Mouse (Mus musculus) limb, embryonic 11.5 days (tissue): Measurements from ENCODE around the gene Dmac1. TPM values are rescaled to one million over a fixed set of nuclear protein-coding genes. Genes with fewer than 3 reads are reported as not detected.

Source experiments
- ATAC-seq: fragments of 200-750 bp; cut with Nextera tagmentation; 2 replicates; pipeline ENCODE4 v1.8.0; 2017; ENCODE audit warnings: low read depth; ENCODE audit not compliant: insufficient number of reproducible peaks, low FRiP score, low TSS enrichment
- DNase-seq: peaks from one replicate; pipeline ENCODE4 v3.0.0-alpha.2; 2015; ENCODE audit warnings: low spot score
- H3K27ac ChIP-seq: fragments of 300-500 bp; sonication (generic); replicated peaks from 2 replicates; pipeline ENCODE4 v1.5.1; 2014; ENCODE audit warnings: low read depth, mild to moderate bottlenecking, low read length
- H3K27me3 ChIP-seq: fragments of 300-500 bp; sonication (generic); 2 replicates; pipeline ENCODE4 v1.6.1; 2014; ENCODE audit warnings: mild to moderate bottlenecking, low read length, mixed read lengths; ENCODE audit not compliant: control insufficient read depth, insufficient read depth
- H3K36me3 ChIP-seq: fragments of 300-500 bp; sonication (generic); 2 replicates; pipeline ENCODE4 v1.6.1; 2014; ENCODE audit warnings: mild to moderate bottlenecking, low read length, moderate library complexity, mixed read lengths; ENCODE audit not compliant: control insufficient read depth, insufficient read depth
- H3K4me1 ChIP-seq: fragments of 300-500 bp; sonication (generic); 2 replicates; pipeline ENCODE4 v1.6.1; 2014; ENCODE audit warnings: low read length, mixed read lengths; ENCODE audit not compliant: control insufficient read depth, insufficient read depth
- H3K4me2 ChIP-seq: fragments of 300-500 bp; sonication (generic); 2 replicates; pipeline ENCODE4 v1.6.1; 2014; ENCODE audit warnings: low read depth, mild to moderate bottlenecking, moderate library complexity; ENCODE audit not compliant: severe bottlenecking
- H3K4me3 ChIP-seq: fragments of 300-500 bp; sonication (generic); 2 replicates; pipeline ENCODE4 v1.5.1; 2014; ENCODE audit warnings: low read depth, low read length
- H3K9ac ChIP-seq: fragments of 300-500 bp; sonication (generic); 2 replicates; pipeline ENCODE4 v1.6.1; 2014; ENCODE audit warnings: mild to moderate bottlenecking, low read length
- H3K9me3 ChIP-seq: fragments of 300-500 bp; sonication (generic); 2 replicates; pipeline ENCODE4 v1.6.1; 2016; ENCODE audit warnings: low read length; ENCODE audit not compliant: control insufficient read depth
- WGBS: fragments of 180-500 bp; shearing (Covaris S2); extraction: QIAGEN DNeasy Blood & Tissue Kit; methylation state at CpG from one replicate; pipeline ENCODE4 v1.1.7; 2014; 5-methylcytosine and 5-hydroxymethylcytosine counted together
- polyA plus RNA-seq: library from polyadenylated mRNA; unstranded; fragments of >200 nt; fragmentation: Nextera tagmentation; extraction: Ambion mirVana; gene quantifications from 2 replicates; pipeline ENCODE4 v1.2.1, GENCODE M21; 2014

The Dmac1 gene
- polyA plus RNA-seq, 1 experiment from 2014 or later = 122 TPM

- no peaks in the 10 kb centered on the region for H3K4me1 ChIP-seq
- WGBS = 10% methylated on average over 30 of the region's 30 CpGs
- ATAC-seq = peak; percentile 79
- no peaks in the 10 kb centered on the region for H3K36me3 ChIP-seq
- no peak for DNase-seq
- no peaks in the 10 kb centered on the region for H3K27me3 ChIP-seq
- peak overlapping the region; percentile 74 for H3K9ac ChIP-seq
- H3K27ac ChIP-seq = no peak overlapping the region
- peak overlapping the region; percentile 65 for H3K4me3 ChIP-seq
- H3K9me3 ChIP-seq = no peaks in the 10 kb centered on the region
- peak overlapping the region; percentile 57 for H3K4me2 ChIP-seq
These were observed 473 bp downstream of the Dmac1 start for GRCm38 (mm10) chr4:75277467-75278196.

GRCm38 (mm10) chr4:75275737-75276136, 2.4 kb downstream of the Dmac1 start:
- H3K27me3 ChIP-seq = no peaks in the 10 kb centered on the region
- no peaks in the 10 kb centered on the region for H3K4me1 ChIP-seq
- H3K9me3 ChIP-seq = no peaks in the 10 kb centered on the region
- H3K4me3 ChIP-seq = no peak overlapping the region
- no peak overlapping the region for H3K27ac ChIP-seq
- no peak overlapping the region for H3K9ac ChIP-seq
- no peaks in the 10 kb centered on the region for H3K36me3 ChIP-seq
- ATAC-seq = no peak
- 90% methylated on average over 2 of the region's 2 CpGs for WGBS
- H3K4me2 ChIP-seq = no peak overlapping the region
- DNase-seq = no peak

- no peak for DNase-seq
- Histone ChIP-seq H3K4me1 (no peaks in the 10 kb centered on the region), H3K27me3 (no peaks in the 10 kb centered on the region), H3K36me3 (no peaks in the 10 kb centered on the region), H3K4me3 (no peak overlapping the region), H3K4me2 (no peak overlapping the region), H3K27ac (no peak overlapping the region), H3K9me3 (no peaks in the 10 kb centered on the region), H3K9ac (no peak overlapping the region)
- 72% methylated on average over 2 of the region's 2 CpGs for WGBS
- no peak for ATAC-seq
These were observed 10.2 kb downstream of the Dmac1 start for GRCm38 (mm10) chr4:75267866-75268265.

- Histone ChIP-seq H3K36me3 (no peaks in the 10 kb centered on the region), H3K9me3 (no peaks in the 10 kb centered on the region), H3K4me2 (no peak overlapping the region), H3K27ac (no peak overlapping the region), H3K27me3 (no peaks in the 10 kb centered on the region), H3K4me3 (no peak overlapping the region), H3K4me1 (no peaks in the 10 kb centered on the region), H3K9ac (no peak overlapping the region)
- DNase-seq (no peak), ATAC-seq (no peak)
- WGBS = 86% methylated on average over 6 of the region's 6 CpGs
These were observed 11.1 kb downstream of the Dmac1 start for GRCm38 (mm10) chr4:75266773-75267550.

- Histone ChIP-seq H3K27me3 (no peaks in the 10 kb centered on the region), H3K4me2 (no peak overlapping the region), H3K9me3 (no peaks in the 10 kb centered on the region), H3K27ac (no peak overlapping the region), H3K4me1 (no peaks in the 10 kb centered on the region), H3K36me3 (no peaks in the 10 kb centered on the region), H3K4me3 (no peak overlapping the region), H3K9ac (no peak overlapping the region)
- DNase-seq (no peak), ATAC-seq (no peak)
- WGBS = 86% methylated on average over 2 of the region's 2 CpGs
These were observed 13.9 kb downstream of the Dmac1 start for GRCm38 (mm10) chr4:75264219-75264618.

GRCm38 (mm10) chr4:75263556-75264129, 14.5 kb downstream of the Dmac1 start:
- Histone ChIP-seq H3K4me1 (no peaks in the 10 kb centered on the region), H3K4me2 (no peak overlapping the region), H3K4me3 (no peak overlapping the region), H3K27me3 (no peaks in the 10 kb centered on the region), H3K36me3 (no peaks in the 10 kb centered on the region), H3K27ac (no peak overlapping the region), H3K9ac (no peak overlapping the region), H3K9me3 (no peaks in the 10 kb centered on the region)
- ATAC-seq (no peak), DNase-seq (no peak)
- WGBS = 94% methylated on average over 3 of the region's 3 CpGs

GRCm38 (mm10) chr4:75262423-75262822, 15.7 kb downstream of the Dmac1 start:
- no peak overlapping the region for H3K4me2 ChIP-seq
- ATAC-seq (no peak), DNase-seq (no peak)
- no peaks in the 10 kb centered on the region for H3K4me1 ChIP-seq
- H3K4me3 ChIP-seq = no peak overlapping the region
- H3K27me3 ChIP-seq = no peaks in the 10 kb centered on the region
- H3K9ac ChIP-seq = no peak overlapping the region
- H3K9me3 ChIP-seq = no peaks in the 10 kb centered on the region
- H3K27ac ChIP-seq = no peak overlapping the region
- WGBS = 70% methylated on average over 7 of the region's 7 CpGs
- no peaks in the 10 kb centered on the region for H3K36me3 ChIP-seq

GRCm38 (mm10) chr4:75260156-75260555, 17.9 kb downstream of the Dmac1 start:
- no peak overlapping the region for H3K9ac ChIP-seq
- no peaks in the 10 kb centered on the region for H3K27me3 ChIP-seq
- no peak for DNase-seq
- no peak overlapping the region for H3K4me2 ChIP-seq
- WGBS = 76% methylated on average over 6 of the region's 6 CpGs
- no peaks in the 10 kb centered on the region for H3K4me1 ChIP-seq
- ATAC-seq = no peak
- H3K4me3 ChIP-seq = no peak overlapping the region
- H3K27ac ChIP-seq = no peak overlapping the region
- H3K9me3 ChIP-seq = no peaks in the 10 kb centered on the region
- H3K36me3 ChIP-seq = no peaks in the 10 kb centered on the region
